Mouse (Mus musculus) frontal cortex, postnatal 10 days (tissue): ENCODE measurements around the gene Cep131.

ENCODE experiments used
- DNase-seq, 2 experiments: peaks; one replicate each; pipeline ENCODE4 v3.0.0; 2022; ENCODE audit warnings: low spot score in 2 of 2, mixed read lengths in 1 of 2

Cep131 gene

DNA sequence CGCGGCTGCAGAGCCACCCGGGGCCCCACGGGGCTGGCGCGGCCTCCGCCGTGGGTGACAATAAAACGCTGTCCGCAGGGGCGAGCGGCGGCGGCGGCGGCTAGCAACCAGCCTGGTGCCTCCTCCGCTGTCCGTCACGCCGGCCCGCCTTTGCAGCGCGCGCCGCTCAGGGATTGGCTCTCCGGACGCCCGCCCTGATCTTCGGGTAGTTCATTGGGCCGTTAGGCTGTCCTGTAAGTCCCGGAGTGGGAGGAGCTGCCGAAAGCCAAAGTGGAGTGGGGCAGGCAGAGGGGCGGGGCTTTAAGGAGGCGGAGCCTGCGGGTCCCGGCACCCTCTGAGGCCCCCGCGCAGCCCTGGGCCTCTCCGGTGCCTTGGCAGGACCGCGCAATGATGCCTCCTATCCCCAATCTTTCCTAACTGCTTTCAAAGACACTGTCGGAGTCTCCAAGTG is at the start of gene Cep131:
Gene Cep131 (minus strand): TSS at position 126 of the 451 bp plus-strand sequence.
- DNase-seq, result peak; percentile 95 to 98

- DNase-seq, result no peak
Measured at GRCm38 (mm10) chr11:120136195-120136594, 49.6 kb upstream of the Cep131 start.

GRCm38 (mm10) chr11:120134847-120135530 is 48.4 kb upstream of the Cep131 start:
- no peak for DNase-seq

DNA sequence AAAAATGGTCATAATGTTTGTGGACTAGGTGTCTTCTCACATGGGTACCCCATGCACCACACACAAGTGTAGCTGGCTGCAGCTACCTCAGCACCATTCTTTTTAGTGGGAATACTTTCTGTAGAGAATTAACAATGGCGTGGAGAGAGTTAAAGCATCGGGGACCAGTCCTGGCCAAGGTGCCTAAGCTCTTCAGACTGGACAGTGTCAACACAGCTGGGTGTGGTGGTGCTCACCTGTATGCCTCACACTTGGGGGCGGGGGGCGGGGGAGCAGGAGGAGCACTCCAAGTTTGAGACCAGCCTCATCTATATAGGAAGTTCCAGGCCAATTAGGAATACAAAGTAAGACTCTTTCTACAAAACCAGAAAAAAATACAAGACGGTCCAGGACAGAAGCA is 47.5 kb upstream of the Cep131 start:
- no peak for DNase-seq

- no peak for DNase-seq
Measured at GRCm38 (mm10) chr11:120129281-120129680, 42.7 kb upstream of the Cep131 start.

- no peak for DNase-seq
Measured at GRCm38 (mm10) chr11:120126845-120127244, 40.2 kb upstream of the Cep131 start.

DNA sequence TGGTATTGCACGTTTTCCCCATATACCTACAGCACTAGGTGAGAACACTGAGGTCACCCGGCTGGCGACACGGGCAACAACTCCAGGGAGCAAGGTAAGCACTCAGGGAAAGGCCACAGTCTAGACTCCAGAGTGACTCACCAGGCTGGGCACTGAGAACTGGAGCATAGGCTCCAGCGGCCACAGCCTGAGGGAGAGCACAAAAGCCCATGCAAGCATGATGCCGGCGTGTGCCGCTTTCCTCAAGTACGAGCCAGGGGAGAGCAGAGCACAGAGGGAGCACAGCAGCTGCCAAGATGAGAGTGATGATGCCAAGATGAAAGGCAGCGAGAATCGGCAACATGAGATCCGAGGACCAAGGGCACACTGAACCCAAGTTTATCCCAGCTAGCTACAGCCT is 35.5 kb upstream of the Cep131 start:
- no peak for DNase-seq

GRCm38 (mm10) chr11:120120642-120121420 is 34.2 kb upstream of the Cep131 start:
- DNase-seq, result peak in 1 of 2 experiments; percentile 68

DNA sequence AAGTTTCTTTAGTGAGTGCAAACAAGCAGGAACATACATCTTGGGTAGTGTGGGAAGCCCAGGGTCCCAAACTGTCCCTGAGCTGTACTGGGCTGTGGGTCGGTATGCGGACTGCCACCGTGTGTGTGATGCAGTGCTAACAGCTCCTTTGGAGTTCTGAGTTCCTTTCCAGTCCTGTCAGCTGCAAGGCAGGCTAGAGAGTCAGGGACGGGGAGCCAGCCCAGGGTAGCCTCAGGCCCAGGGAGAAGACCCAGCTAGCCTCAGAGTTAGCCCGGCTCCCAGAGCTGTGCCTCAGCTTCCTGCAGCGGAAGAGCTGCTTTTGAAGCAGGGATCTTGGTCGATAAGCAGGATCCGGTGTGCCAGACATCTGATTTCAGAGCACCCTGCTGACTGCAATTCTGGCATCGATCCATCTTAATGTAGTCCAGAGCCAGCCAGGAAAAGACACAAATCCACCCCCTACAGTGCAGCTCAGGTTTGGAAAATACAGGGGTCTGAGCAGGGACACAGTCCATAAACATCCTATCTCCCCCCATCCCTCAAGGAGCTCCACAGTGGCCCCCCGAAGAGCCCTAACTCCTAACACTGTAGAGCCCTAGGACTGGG is 33.4 kb upstream of the Cep131 start:
- no peak for DNase-seq

GRCm38 (mm10) chr11:120119108-120119507 is 32.5 kb upstream of the Cep131 start:
- no peak for DNase-seq

DNA sequence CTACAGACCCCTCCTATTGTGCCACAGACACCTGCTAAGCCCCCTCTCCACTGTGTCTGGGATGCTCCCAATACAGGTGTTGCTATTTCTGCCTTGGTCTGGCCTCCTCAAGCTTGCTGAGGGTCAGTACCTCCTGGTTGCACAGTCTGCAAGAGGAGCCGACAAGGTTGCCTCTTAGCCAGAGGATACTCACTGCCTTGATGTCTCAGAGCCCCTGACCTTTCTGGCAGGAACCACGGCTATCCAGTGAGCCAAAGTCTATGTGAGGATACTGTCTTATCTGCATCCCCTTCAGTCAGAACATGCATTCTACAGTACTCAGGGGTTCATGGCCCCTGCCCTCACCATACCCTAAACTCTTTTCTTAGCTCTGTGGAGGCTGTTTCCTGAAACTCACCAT is 31.0 kb upstream of the Cep131 start:
- no peak for DNase-seq

DNA sequence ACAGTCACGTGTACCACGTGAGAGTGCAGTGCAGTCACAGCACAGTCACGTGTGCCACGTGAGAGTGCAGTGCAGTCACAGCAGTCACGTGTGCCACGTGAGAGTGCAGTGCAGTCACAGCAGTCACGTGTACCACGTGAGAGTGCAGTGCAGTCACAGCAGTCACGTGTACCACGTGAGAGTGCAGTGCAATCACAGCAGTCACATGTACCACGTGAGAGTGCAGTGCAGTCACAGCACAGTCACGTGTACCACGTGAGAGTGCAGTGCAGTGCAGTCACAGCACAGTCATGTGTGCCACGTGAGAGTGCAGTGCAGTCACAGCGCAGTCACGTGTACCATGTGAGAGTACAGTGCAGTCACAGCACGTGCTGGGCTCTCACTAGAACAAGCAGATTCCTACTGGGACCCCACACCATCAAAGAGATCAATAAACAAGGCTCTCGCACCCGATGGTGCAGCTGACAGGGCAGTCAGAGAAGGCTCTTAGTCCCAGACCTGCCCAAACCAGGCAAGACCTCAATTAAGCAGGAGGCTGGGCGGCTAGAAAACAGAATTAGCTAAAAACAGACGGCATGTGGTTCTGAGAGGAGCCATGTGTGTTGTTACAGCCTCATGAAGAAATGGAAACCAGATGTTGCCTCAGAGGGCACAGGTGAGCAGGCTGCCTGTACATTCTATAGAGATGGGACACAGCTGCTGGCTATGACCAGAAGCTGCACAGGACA is 28.0 kb upstream of the Cep131 start:
- DNase-seq, result no peak

DNA sequence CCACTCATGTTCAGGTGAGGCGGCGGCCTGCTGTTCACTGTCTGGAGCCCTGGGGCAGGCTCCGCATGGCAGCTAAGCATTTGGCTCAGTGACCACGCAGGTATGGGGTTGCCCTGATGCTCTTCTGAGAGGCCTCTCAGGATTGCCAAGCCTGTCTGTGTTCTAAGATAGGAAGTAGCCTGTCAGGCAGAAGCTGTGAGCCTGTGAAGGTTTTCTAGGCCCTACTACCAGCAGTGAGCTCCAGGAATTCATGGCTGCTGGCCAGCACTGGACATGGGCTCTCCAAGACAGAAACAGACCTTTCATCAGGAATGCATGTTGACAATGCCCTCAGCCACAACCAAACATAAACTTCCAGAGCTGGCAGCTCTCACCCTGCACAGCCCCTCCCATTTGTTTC is 25.5 kb upstream of the Cep131 start:
- no peak for DNase-seq

DNA sequence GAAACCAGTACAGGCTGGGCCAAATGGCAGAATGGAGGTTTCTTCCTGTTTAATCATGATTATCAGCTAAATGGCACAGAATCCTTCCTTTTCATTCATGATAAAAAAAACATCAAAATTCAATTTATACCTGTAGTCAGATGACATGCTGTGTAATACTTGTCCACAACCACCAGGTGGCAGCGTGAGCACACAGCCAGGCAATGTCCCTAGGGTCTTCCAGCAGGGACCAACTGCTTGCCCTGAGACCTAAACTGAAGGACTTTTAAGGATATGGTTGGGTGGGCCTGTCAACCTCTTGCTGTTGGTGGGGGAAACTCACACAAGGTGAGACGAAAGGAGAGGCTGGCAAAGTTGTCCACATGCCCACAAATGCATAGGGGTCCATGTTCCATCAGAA is 24.4 kb upstream of the Cep131 start:
- DNase-seq, result peak in 1 of 2 experiments; percentile 63

GRCm38 (mm10) chr11:120110554-120110953 is 23.9 kb upstream of the Cep131 start:
- no peak for DNase-seq

DNA sequence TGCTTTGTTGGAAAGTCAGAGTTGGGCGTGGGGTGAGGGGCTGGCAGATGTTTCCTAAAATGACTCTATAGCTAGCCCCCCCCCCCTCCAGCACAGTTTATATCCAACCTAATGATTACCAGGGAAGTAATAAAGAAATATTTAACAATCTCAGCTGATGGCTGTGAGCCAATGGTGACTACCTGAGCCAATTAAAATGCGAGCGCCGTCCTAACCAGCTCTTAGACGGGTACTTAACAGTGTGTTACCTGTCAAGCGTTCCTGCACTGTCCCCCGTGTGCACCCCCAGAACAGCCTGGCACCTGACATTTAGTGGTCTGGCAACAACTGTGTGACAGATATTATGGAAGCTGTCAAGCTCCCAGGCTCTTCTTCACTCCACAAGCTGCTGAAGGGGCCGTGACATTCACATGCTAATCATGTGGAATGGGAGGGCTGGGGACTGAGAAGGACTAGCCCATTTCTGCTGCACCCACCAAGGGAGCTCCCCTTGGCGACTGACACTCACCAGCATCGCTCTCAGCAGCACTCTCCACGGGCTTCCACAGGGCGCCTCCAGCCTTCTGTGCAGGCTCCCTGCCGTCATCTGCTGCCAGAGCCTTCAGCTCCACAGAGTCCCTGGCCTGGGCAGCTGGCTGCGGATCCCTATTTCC is 23.1 kb upstream of the Cep131 start:
- DNase-seq, result no peak

GRCm38 (mm10) chr11:120107796-120108195 is 21.2 kb upstream of the Cep131 start:
- DNase-seq, result no peak

DNA sequence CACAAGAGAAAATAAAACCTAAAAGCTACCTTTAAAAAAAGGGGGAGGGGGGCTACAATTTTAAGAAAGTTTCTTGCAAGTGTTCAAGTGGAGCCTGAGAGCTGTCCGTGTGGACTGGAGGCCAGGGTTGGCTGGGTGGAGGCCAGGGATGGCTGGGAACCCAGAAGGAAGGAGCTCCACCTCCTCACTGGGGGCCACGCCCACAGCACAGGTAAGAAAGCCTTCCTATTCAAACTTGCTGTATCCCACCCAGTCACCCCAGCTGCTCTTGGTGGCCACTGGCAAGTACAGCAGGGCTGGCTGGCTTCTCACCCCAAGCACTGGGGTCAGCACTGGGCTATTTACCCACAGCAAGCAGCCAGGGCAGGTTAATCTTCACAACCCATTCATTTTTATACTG is 20.4 kb upstream of the Cep131 start:
- DNase-seq, result no peak

GRCm38 (mm10) chr11:120103431-120103997 is 16.9 kb upstream of the Cep131 start:
- no peak for DNase-seq

DNA sequence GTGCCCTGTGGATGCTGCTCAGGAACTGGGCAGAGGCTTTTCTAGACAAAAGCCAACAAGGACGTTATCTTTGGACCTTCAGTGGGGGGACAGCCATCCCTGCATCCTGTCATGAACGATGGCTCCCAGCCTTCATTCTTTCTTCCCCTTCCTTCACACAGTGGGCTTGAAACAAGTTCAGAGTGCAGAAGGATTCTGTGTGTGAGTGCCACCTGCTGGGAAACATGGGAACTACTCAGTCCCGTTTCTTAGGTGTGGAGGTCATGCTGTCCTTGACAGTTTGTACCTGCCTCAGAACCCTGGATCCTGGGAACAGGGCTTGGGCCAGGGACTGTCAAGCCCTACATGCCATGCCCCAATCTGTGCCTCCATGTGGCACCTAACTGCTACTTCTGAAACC is 14.4 kb upstream of the Cep131 start:
- peak in 1 of 2 experiments; percentile 63 for DNase-seq
